Mouse (Mus musculus): Measurements from ENCODE around the gene Me3.

- TF ChIP-seq CTCF (IDR thresholded peaks at IDR 0.05; ENCODE audit: borderline replicate concordance, control insufficient read depth, extremely low read depth, insufficient read depth, low read length, poor library complexity) (no peak), POLR2A (IDR thresholded peaks at IDR 0.05; ENCODE audit: control insufficient read depth, extremely low read depth, insufficient read depth, low read length, poor library complexity) (no peak)
Observed at GRCm38 (mm10) chr7:89605589-89606536, 26.3 kb upstream of the Me3 start.

Measured in thymus, adult 2 months (tissue).